Mouse (Mus musculus) CD4-positive helper T cell, adult 2 months (primary cell): Measurements from ENCODE around the gene Nadsyn1.

Source experiments
- DNase-seq: peaks from one replicate; pipeline ENCODE4 v3.0.0-alpha.2; 2012; ENCODE audit warnings: low read depth, missing footprints, low spot score

Nadsyn1 gene

DNA sequence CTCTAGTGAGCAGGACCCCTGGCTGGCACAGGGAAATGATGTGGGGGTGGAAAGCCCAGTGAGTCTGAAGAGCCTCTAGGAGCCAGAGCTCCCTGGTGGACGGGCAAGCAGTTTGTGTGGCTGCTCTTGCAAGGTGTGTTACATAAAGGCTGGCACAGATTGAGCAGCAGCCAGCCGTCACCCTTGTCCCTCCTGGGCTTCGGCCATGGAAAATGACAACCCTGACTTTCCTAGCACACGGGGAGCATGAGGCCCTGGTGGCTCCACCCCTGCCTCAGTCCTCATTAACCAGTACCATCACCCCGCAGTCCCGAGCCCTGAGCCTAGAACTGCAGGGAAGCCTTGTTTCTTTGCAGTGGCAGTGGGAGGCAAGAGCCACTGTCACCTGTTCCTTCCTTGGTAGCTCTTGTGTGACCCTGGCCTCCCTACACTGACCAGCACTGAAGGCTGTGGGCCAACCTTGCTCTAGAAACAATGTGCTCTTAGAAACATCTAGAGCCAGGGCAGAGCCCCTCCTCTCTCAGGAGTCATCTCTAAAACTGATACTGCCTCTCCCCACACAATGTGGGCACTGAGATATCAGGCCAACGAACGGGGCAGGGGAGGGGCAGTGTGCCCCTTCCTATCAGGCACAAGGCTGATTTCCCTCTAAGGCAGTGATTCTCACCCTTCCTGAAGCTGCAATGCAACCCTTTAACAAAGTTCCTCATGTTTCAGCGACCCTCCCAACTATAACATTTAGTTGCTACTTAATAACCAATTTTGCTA lies 67.1 kb downstream of the Nadsyn1 start:
- DNase-seq = no peak

DNA sequence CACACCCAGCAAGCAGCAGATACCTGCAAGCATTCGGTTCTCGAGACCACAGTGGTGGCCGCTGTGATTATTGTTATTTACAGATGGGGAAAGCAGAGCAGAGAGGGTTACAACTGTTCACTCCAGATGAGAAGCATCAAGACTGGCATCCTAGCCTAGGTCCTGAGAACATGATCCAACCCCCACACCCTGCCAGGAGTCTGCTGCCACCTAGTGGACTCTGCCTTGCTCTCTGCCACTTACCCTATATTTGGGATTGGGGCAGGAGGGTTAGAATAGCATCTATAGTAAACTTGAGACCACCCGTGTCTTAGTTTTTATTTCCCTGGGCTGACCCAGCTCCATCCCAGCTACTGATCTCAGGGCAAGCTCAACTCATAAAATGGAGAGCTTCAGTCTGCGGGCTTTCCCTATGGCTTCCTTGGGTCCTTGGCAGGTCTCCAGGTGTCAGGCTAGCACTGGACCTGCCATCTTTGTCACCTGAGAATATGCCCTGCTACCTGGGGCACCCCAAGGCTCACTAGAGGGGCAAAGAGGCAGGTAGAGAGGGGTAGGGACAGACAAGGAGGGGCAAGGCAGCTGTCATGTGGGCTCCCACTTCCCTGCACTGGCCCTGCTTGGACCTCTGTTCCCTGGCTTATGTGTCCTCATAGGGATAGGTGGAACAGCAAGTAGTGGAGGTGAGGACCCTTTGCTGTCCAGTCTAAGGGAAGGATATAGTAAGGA lies 68.5 kb downstream of the Nadsyn1 start:
- DNase-seq = peak; percentile 72

DNA sequence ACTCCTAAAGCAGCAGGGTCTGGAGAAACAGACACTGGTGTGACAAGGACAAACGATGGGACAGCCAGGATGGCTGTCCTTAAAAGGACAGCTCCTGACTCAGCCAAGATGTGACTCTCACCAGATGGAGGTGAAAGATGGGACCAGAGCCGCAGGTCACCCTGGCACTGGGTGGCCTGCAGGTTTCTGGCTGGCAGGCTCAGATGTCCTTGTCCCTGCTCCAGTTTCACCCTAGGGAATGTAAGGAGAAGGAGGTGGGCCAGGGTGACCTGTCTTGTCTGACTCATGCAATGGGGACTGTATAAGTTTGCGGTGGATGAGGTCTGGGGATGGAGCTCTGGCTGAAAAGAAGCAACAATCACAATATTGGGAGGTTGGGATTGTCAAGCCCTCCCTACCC lies 70.0 kb downstream of the Nadsyn1 start:
- DNase-seq = peak; percentile 0

DNA sequence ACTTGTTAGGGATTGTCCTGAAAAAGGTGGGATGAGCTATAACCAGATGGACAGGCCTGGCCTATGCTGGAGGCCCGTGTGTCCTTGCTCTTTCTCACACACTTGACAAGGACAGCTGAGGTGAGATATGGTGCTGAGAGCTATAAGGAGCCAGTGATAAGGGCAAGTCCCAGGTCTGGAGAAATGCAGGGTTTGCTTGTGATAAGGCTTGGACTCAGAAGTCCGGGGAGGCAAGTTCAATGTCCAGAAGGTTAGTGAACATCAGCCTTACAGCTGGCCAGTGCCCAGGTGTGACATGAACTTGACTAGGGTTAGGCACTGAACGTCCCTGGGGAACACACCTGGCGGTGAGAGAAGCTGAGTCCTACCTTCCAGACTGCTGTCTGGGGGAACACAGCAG lies 70.6 kb downstream of the Nadsyn1 start:
- DNase-seq = peak; percentile 0

DNA sequence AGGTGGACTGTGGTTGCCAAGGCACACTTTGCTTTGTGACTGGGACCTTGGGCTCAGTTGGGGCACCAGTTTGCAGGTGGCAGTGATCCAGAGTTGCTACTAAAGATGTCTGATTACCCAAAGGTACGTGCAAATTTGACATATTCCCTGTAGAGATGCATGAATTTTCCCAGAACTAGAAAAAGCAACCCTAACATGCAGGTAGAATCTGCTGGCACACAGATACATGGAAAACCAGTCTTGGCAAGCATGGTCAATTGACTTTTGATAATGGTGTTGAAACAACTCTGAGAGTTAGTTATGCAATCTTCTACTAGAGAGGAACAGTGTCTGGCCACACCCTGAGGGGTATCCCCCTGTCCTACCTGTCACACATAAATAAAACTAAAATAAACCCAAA lies 71.3 kb downstream of the Nadsyn1 start:
- no peak for DNase-seq

DNA sequence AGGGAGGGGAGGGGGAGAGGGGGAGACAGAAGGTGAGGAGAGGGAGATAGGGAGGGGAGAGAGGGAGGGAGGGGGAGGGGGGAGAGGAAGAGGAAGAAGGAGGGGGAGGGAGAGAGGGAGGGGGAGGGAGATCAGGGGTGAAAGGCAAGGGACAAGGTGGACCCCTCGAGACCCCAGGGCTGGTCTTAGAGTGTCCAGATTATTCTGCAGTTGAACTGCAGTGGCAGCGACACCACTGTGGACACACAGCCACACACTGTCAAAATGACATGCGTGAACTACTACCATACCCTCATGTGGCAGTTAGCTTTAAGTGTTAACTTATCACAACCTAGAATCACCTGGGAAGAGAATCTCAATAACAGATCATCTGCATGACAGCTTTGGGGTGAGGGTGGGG lies 73.6 kb downstream of the Nadsyn1 start:
- DNase-seq = no peak

DNA sequence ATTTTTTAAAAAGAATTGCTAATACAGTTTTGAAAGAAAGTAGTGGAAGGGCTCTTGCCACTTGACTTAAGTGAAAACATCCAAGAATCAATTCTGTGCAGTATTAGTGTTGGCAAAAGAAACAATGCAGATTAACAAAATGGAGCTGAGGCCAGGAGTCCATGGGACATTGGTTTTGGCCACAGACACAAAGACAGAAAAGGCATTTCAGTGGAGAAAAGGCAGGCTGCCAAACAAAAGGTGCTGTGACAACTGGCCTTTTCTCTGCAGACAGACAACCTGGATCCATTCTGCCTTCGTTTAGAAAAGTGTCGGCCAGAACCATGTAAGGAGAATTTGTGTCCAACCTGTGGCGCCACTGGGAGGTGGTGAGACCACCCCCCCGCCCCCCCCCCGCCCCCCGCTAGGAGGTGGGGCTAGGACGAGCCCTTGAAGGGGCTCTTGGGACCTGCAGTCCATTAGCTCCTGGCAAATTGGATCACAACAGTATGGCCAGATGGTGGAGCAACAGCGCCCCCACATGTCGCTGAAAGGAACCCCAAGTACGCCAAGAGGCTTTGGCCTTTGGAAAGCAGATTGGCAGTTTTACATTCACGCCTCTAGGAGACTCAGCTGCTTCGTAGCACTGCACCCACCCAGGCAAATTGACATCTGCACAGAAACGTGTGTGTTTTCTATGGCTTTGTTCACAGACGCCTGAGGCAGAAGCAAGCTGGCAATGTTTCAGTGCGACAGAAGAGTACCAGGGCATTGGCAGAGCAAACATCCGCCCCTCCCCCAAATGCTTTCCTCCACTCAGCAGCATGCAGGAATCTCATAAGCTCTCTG lies 74.4 kb downstream of the Nadsyn1 start:
- peak; percentile 81 for DNase-seq
